Mouse (Mus musculus) limb, embryonic 11.5 days (tissue): ENCODE data around the gene 7420426K07Rik. TPM values are rescaled to one million over a fixed set of nuclear protein-coding genes. Genes with fewer than 3 reads are reported as not detected.

Source experiments
- polyA plus RNA-seq: library from polyadenylated mRNA; unstranded; fragments of >200 nt; fragmentation: Nextera tagmentation; extraction: Ambion mirVana; gene quantifications from 2 replicates; pipeline ENCODE4 v1.2.1, GENCODE M21; 2014

7420426K07Rik gene
- polyA plus RNA-seq, 1 experiment from 2014 or later, result not detected

Other genes with a start within 250 kb of the 7420426K07Rik start
- not detected in 2 replicates for gene Prr23a1, start 60.6 kb upstream of the 7420426K07Rik start, polyA plus RNA-seq
- gene Prr23a2, start 46.6 kb upstream of the 7420426K07Rik start, polyA plus RNA-seq, result not detected in 2 replicates
- 0.13 TPM in 1 of 2 replicates, not detected in the other for gene Prr23a3, start 38.4 kb upstream of the 7420426K07Rik start, polyA plus RNA-seq
- not detected in 2 replicates for gene Foxl2, start 52.2 kb downstream of the 7420426K07Rik start, polyA plus RNA-seq
- gene Faim, start 83.3 kb downstream of the 7420426K07Rik start, polyA plus RNA-seq, result 58.5 TPM in 2 replicates
- not detected in 2 replicates for gene Gm1123, start 132.6 kb downstream of the 7420426K07Rik start, polyA plus RNA-seq
- 0.41 and 0.51 TPM in 2 replicates for gene Pik3cb, start 237.5 kb downstream of the 7420426K07Rik start, polyA plus RNA-seq